Mouse (Mus musculus): ENCODE data around the gene Inip.

DNA sequence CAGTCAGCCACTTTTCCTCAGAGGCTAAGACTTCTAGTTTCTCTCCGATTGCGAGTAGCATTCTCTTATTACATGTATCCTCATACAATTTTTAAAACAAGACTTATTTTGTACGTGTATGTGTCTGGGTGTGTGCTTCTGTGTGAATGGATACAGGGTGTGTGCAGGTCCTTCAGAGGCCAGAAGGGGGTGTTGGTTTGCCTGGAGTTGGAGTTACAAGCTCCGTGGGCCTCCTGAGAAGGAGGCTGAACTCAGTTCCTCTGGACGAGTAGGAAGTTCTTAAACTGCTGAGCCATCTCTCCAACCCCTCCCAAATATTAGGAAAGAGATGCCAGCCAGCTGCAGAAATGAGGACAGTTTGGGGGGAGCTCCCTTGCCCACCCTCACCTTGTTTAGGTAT, 7.0 kb upstream of the Inip start:
- no peak; the same call in 1 of the 2 replicates for TF ChIP-seq CTCF (IDR thresholded peaks at IDR 0.05; ENCODE audit: low read depth)
- no peak for TF ChIP-seq EP300 (IDR thresholded peaks at IDR 0.05; ENCODE audit: low read depth)
